11 mouse cellular contexts compared by ENCODE assay signal in the genomic region with DNA sequence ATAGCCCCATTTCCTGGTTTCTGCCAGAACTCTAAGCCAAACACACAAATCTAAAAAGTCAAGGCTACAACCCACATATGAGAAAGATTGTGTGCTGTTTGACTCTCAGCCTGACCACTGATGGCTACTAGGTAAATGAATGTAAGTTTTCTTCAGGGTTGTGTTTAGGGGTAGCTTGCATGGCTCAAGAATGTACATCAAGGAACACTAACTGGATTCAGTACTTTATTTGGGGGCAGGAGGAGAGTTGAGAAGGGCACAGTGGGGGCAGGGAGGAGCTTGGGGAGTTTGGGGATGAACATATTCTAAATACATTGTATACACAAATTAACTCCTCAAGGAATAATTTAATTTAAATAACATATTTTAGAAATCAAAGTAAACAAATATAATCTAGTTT.
DNase-seq lines count a peak whose midpoint lies in the region; ATAC-seq and TF ChIP-seq lines count a peak whose summit lies in the region.
"Had no signal": no experiment of that assay in that cellular context is flagged by ENCODE, and none has a peak within 500 bp of the region (broad histone marks: within the 10 kb centered on the region; RNA-seq: fewer than 3 reads in every experiment).

No protein-coding gene starts in this region.

- H3K4me3 ChIP-seq in left cerebral cortex, adult 2 months: peak overlapping the region; percentile 53; the same call in 1 of the 2 replicates
- peak overlapping the region; percentile 21; the same call in 1 of the 2 replicates for H3K4me3 ChIP-seq in forebrain, embryonic 11.5 days (ENCODE audit: low read depth, low read length)
- peak overlapping the region; percentile 27 for H3K4me3 ChIP-seq in hindbrain, embryonic 14.5 days (replicated peaks; ENCODE audit: low read length)
- H3K4me3 ChIP-seq in midbrain, postnatal 0 days (ENCODE audit: low read depth, low read length): 0 out of 2 replicates have a peak overlapping the region, but pooled peaks have one; percentile 19

- H3K36me3 ChIP-seq in forebrain, embryonic 11.5 days (ENCODE audit: control insufficient read depth, insufficient read depth, low read length): no peaks in the 10 kb centered on the region
- H3K36me3 ChIP-seq in hindbrain, embryonic 14.5 days (replicated peaks; ENCODE audit: control insufficient read depth, insufficient read depth): peaks cover 18% of the 10 kb centered on the region
- peaks cover 3% of the 10 kb centered on the region; the same call in 1 of the 2 replicates for H3K36me3 ChIP-seq in midbrain, postnatal 0 days (ENCODE audit: insufficient read depth, low read length)

- no peak for ATAC-seq in forebrain, embryonic 11.5 days (replicated peaks; ENCODE audit: low FRiP score)
- no peak for ATAC-seq in hindbrain, embryonic 14.5 days (ENCODE audit: low FRiP score)
- ATAC-seq in midbrain, postnatal 0 days (ENCODE audit: low FRiP score): no peak
- no peak for ATAC-seq in activated CD4-positive, CD25-positive, alpha-beta regulatory T cell, adult 4 months
- ATAC-seq: intestine, embryonic 16.5 days had no signal

- no peak overlapping the region for H3K9ac ChIP-seq in forebrain, embryonic 11.5 days (ENCODE audit: low read length)
- peak overlapping the region; percentile 49 for H3K9ac ChIP-seq in hindbrain, embryonic 14.5 days
- H3K9ac ChIP-seq in midbrain, postnatal 0 days (replicated peaks; ENCODE audit: low read length, poor library complexity, severe bottlenecking): no peak overlapping the region

- no peak overlapping the region for H3K27ac ChIP-seq in left cerebral cortex, adult 2 months
- H3K27ac ChIP-seq in forebrain, embryonic 11.5 days (ENCODE audit: low read depth, low read length): no peak overlapping the region
- no peak overlapping the region for H3K27ac ChIP-seq in hindbrain, embryonic 14.5 days
- no peak overlapping the region for H3K27ac ChIP-seq in midbrain, postnatal 0 days (ENCODE audit: low read depth, low read length)

- no peak for DNase-seq in left cerebral cortex, adult 2 months (ENCODE audit: extremely low spot score in 1 of 2, low spot score in 2 of 2)
- DNase-seq in left cerebral cortex, adult 8-10 months (ENCODE audit: low spot score in 2 of 2): no peak
- DNase-seq in forebrain, embryonic 11.5 days (ENCODE audit: low spot score): no peak
- DNase-seq in hindbrain, embryonic 14.5 days (ENCODE audit: low spot score): no peak
- DNase-seq in midbrain, postnatal 0 days (ENCODE audit: low spot score): no peak
- no peak for DNase-seq in liver
- DNase-seq in frontal cortex, postnatal 25 days (ENCODE audit: low spot score in 2 of 2): no peak
- DNase-seq: gastrocnemius, postnatal 36 days; lung, postnatal 36 days had no signal

- no peaks in the 10 kb centered on the region for H3K27me3 ChIP-seq in forebrain, embryonic 11.5 days (ENCODE audit: control insufficient read depth, insufficient read depth, low read length)
- H3K27me3 ChIP-seq in hindbrain, embryonic 14.5 days (ENCODE audit: control insufficient read depth, insufficient read depth, low read length): no peaks in the 10 kb centered on the region
- no peaks in the 10 kb centered on the region for H3K27me3 ChIP-seq in midbrain, postnatal 0 days (ENCODE audit: insufficient read depth, low read length)

- intact Hi-C loops in left cerebral cortex, adult 2 months (cut with DNase I): no loop called here

- no peak for TF ChIP-seq CTCF in left cerebral cortex, adult 2 months (IDR thresholded peaks at IDR 0.05)
- no peak for TF ChIP-seq CTCF in midbrain, postnatal 0 days (IDR thresholded peaks at IDR 0.05)

- H3K9me3 ChIP-seq in forebrain, embryonic 11.5 days (ENCODE audit: control insufficient read depth, low read length): no peaks in the 10 kb centered on the region
- no peaks in the 10 kb centered on the region for H3K9me3 ChIP-seq in hindbrain, embryonic 14.5 days (ENCODE audit: control insufficient read depth, low read length)
- H3K9me3 ChIP-seq in midbrain, postnatal 0 days (ENCODE audit: low read length): no peaks in the 10 kb centered on the region

- peak overlapping the region; percentile 41; the same call in 1 of the 2 replicates for H3K4me2 ChIP-seq in forebrain, embryonic 11.5 days (ENCODE audit: low read depth, low read length, severe bottlenecking)
- peak overlapping the region; percentile 57 for H3K4me2 ChIP-seq in hindbrain, embryonic 14.5 days (replicated peaks)
- peak overlapping the region; percentile 48 for H3K4me2 ChIP-seq in midbrain, postnatal 0 days (ENCODE audit: low read depth, low read length, poor library complexity, severe bottlenecking)

- no peaks in the 10 kb centered on the region for H3K4me1 ChIP-seq in forebrain, embryonic 11.5 days (replicated peaks; ENCODE audit: control insufficient read depth, insufficient read depth, low read length)
- H3K4me1 ChIP-seq in hindbrain, embryonic 14.5 days (replicated peaks; ENCODE audit: control insufficient read depth, insufficient read depth, low read length): peaks cover 3% of the 10 kb centered on the region; the same call in 1 of the 2 replicates
- H3K4me1 ChIP-seq in midbrain, postnatal 0 days (ENCODE audit: insufficient read depth, low read length): no peaks in the 10 kb centered on the region
